Mouse (Mus musculus) left cerebral cortex, postnatal 4 days (tissue): Measurements from ENCODE around the gene Agtrap. TPM values are rescaled to one million over a fixed set of nuclear protein-coding genes. Genes with fewer than 3 reads are reported as not detected.

Source experiments
- total RNA-seq, 2 experiments: library from RNA; stranded (reverse); gene quantifications; 2 replicates each; pipeline ENCODE4 v1.2.3; 2021

Agtrap gene
- total RNA-seq, 2 experiments from 2014 or later: 4.2 to 4.6 TPM

Other genes starting within 250 kb of the Agtrap start
- 10 to 100 TPM; 19.2 to 20.0 TPM for gene Zfp933, start 239.7 kb downstream of the Agtrap start, total RNA-seq
- 10 to 100 TPM; 25.1 to 26.3 TPM for gene Miip, start 219.2 kb downstream of the Agtrap start, total RNA-seq
- 10 to 100 TPM; 10.4 to 11.3 TPM for gene Fv1, start 219.1 kb downstream of the Agtrap start, total RNA-seq
- gene Mfn2, start 183.3 kb downstream of the Agtrap start, total RNA-seq: 100 to 1,000 TPM; 134 to 155 TPM
- gene Plod1, start 151.3 kb downstream of the Agtrap start, total RNA-seq: 10 to 100 TPM; 15.2 to 16.0 TPM
- 10 to 100 TPM; 31.0 to 31.7 TPM for gene 2510039O18Rik, start 147.1 kb downstream of the Agtrap start, total RNA-seq
- gene Nppb, start 102.2 kb downstream of the Agtrap start, total RNA-seq: not detected
- under 1 TPM; 0.42 to 0.62 TPM for gene Nppa, start 87.3 kb downstream of the Agtrap start, total RNA-seq
- gene Clcn6, start 49.2 kb downstream of the Agtrap start, total RNA-seq: 10 to 100 TPM; 86.1 to 86.6 TPM
- 10 to 100 TPM; 17.5 to 18.4 TPM for gene Mthfr, start 49.0 kb downstream of the Agtrap start, total RNA-seq
- gene Mad2l2, start 42.4 kb upstream of the Agtrap start, total RNA-seq: 10 to 100 TPM; 53.0 to 55.4 TPM
- 10 to 100 TPM; 41.9 to 46.4 TPM for gene Draxin, start 42.7 kb upstream of the Agtrap start, total RNA-seq
- 10 to 100 TPM; 21.2 to 21.8 TPM for gene Fbxo6, start 64.1 kb upstream of the Agtrap start, total RNA-seq
- gene Fbxo44, start 72.5 kb upstream of the Agtrap start, total RNA-seq: 10 to 100 TPM; 56.2 to 66.9 TPM
- 10 to 100 TPM; 10.7 to 13.4 TPM for gene Fbxo2, start 72.6 kb upstream of the Agtrap start, total RNA-seq
- gene Disp3, start 199.9 kb upstream of the Agtrap start, total RNA-seq: 10 to 100 TPM; 12.9 to 18.3 TPM